Mouse (Mus musculus) megakaryocyte progenitor cell, adult 5-6 weeks (primary cell): ENCODE measurements around the gene Gm20388. TPM values are rescaled to one million over a fixed set of nuclear protein-coding genes. Genes with fewer than 3 reads are reported as not detected.

Experiments
- ATAC-seq: replicated peaks from 2 replicates; pipeline ENCODE4 v1.8.0; 2016; ENCODE audit warnings: mild to moderate bottlenecking, moderate TSS enrichment, inconsistent platforms; ENCODE audit not compliant: poor library complexity
- total RNA-seq, 2 experiments: library from RNA; stranded (forward) in 1 of 2; stranded (reverse) in 1 of 2; fragments of 157-497, 149-512 nt in 1 of 2; fragments of 200-1000 nt in 1 of 2; gene quantifications; 2 replicates each; pipeline versions ENCODE4 v1.2.3 to v1.2.4; 2015 to 2017

Gm20388 gene
- total RNA-seq, 2 experiments from 2014 or later, result 18.6 TPM; not detected in 1

GRCm38 (mm10) chr8:122576648-122577022 is 2666.0 kb downstream of the Gm20388 start, which contains the start of gene Aprt:
TSS of gene Aprt (minus strand) at chr8:122576909.
- ATAC-seq, result peak; percentile 96

GRCm38 (mm10) chr8:122577116-122577515 is 2666.5 kb downstream of the Gm20388 start:
- ATAC-seq, result 0 out of 2 replicates have a peak, but pooled peaks have one; percentile 0

GRCm38 (mm10) chr8:122579196-122579595 is 2668.6 kb downstream of the Gm20388 start:
- no peak for ATAC-seq

- ATAC-seq, result no peak
Observed at GRCm38 (mm10) chr8:122580926-122581325, 2670.3 kb downstream of the Gm20388 start.

GRCm38 (mm10) chr8:122584981-122585380 is 2674.3 kb downstream of the Gm20388 start:
- ATAC-seq, result no peak

- no peak for ATAC-seq
Observed at GRCm38 (mm10) chr8:122585411-122585891, 2674.8 kb downstream of the Gm20388 start.

- ATAC-seq, result no peak
Observed at GRCm38 (mm10) chr8:122586171-122586570, 2675.5 kb downstream of the Gm20388 start.

GRCm38 (mm10) chr8:122586749-122587148 is 2676.1 kb downstream of the Gm20388 start:
- ATAC-seq, result no peak

GRCm38 (mm10) chr8:122593240-122593639 is 2682.6 kb downstream of the Gm20388 start:
- ATAC-seq, result peak; percentile 77

GRCm38 (mm10) chr8:122593783-122594507 is 2683.3 kb downstream of the Gm20388 start:
- ATAC-seq, result no peak

GRCm38 (mm10) chr8:122596031-122596430 is 2685.4 kb downstream of the Gm20388 start:
- peak; percentile 20; the same call in 1 of the 2 replicates for ATAC-seq

- ATAC-seq, result no peak
Observed at GRCm38 (mm10) chr8:122600666-122601065, 2690.0 kb downstream of the Gm20388 start.

- ATAC-seq, result no peak
Observed at GRCm38 (mm10) chr8:122604640-122605039, 2694.0 kb downstream of the Gm20388 start.

GRCm38 (mm10) chr8:122605367-122605766 is 2694.7 kb downstream of the Gm20388 start:
- ATAC-seq, result no peak; the same call in 1 of the 2 replicates

- ATAC-seq, result no peak
Observed at GRCm38 (mm10) chr8:122606810-122607209, 2696.2 kb downstream of the Gm20388 start.

- no peak for ATAC-seq
Observed at GRCm38 (mm10) chr8:122610209-122610608, 2699.6 kb downstream of the Gm20388 start.

- ATAC-seq, result peak; percentile 30
Observed at GRCm38 (mm10) chr8:122610612-122611277, 2700.1 kb downstream of the Gm20388 start.

GRCm38 (mm10) chr8:122611295-122612133 is 2700.9 kb downstream of the Gm20388 start, which contains the start of the genes Galns and Trappc2l:
TSS of gene Galns (minus strand) at chr8:122611463.
TSS of gene Trappc2l (plus strand) at chr8:122611640.
- peak; percentile 98 for ATAC-seq

GRCm38 (mm10) chr8:122616181-122616905 is 2705.7 kb downstream of the Gm20388 start:
- no peak for ATAC-seq

GRCm38 (mm10) chr8:122617947-122618546 is 2707.4 kb downstream of the Gm20388 start:
- peak; percentile 68 for ATAC-seq
